Mouse (Mus musculus): Measurements from ENCODE around the gene Was. TPM values are rescaled to one million over a fixed set of nuclear protein-coding genes. Genes with fewer than 3 reads are reported as not detected.
"Not testable (repeated sequence)": the region's sequence is repeated elsewhere in the genome, so short reads cannot be mapped to it uniquely, and the experiment has no call there.

The Was gene
- 1 to 10 TPM; 2.4 to 3.2 TPM for total RNA-seq (2021)
- 2.1 and 2.5 TPM in 2 replicates for polyA plus RNA-seq (2012; rRNA removed)
- long read RNA-seq = 0 reads

- no peak for DNase-seq
These were observed at the start of gene Was for GRCm38 (mm10) chrX:8090346-8090953. Was (minus strand) TSS chrX:8090498.

- DNase-seq = no peak
These were observed 49.2 kb upstream of the Was start for GRCm38 (mm10) chrX:8139480-8139879.

- DNase-seq = no peak
These were observed 45.6 kb upstream of the Was start for GRCm38 (mm10) chrX:8135886-8136285.

GRCm38 (mm10) chrX:8132017-8132976, 42.0 kb upstream of the Was start, which contains the start of gene Wdr13:
Wdr13 (minus strand) TSS chrX:8132892.
- peak; percentile 92 for DNase-seq

- DNase-seq = no peak
These were observed 41.1 kb upstream of the Was start for GRCm38 (mm10) chrX:8131393-8131792.

- no peak for DNase-seq
These were observed 34.9 kb upstream of the Was start for GRCm38 (mm10) chrX:8125235-8125634.

GRCm38 (mm10) chrX:8123821-8124470, 33.6 kb upstream of the Was start:
- no peak for DNase-seq

GRCm38 (mm10) chrX:8117264-8117663, 27.0 kb upstream of the Was start:
- DNase-seq = no peak

GRCm38 (mm10) chrX:8115275-8115674, 25.0 kb upstream of the Was start:
- no peak for DNase-seq

- no peak for DNase-seq
These were observed 14.7 kb upstream of the Was start for GRCm38 (mm10) chrX:8105019-8105418.

- DNase-seq = peak; percentile 8
These were observed 11.9 kb upstream of the Was start for GRCm38 (mm10) chrX:8102213-8102668.

GRCm38 (mm10) chrX:8101017-8101416, 10.7 kb upstream of the Was start:
- no peak for DNase-seq

- DNase-seq = no peak
These were observed 9.1 kb upstream of the Was start for GRCm38 (mm10) chrX:8099435-8099834.

GRCm38 (mm10) chrX:8096787-8097242, 6.5 kb upstream of the Was start:
- DNase-seq = peak; percentile 96

GRCm38 (mm10) chrX:8096068-8096786, 5.9 kb upstream of the Was start:
- DNase-seq = peak; percentile 97

- no peak for DNase-seq
These were observed 5.2 kb upstream of the Was start for GRCm38 (mm10) chrX:8095546-8095945.

- not testable (repeated sequence) for DNase-seq
These were observed 653 bp upstream of the Was start for GRCm38 (mm10) chrX:8090954-8091347.

GRCm38 (mm10) chrX:8089746-8090145, 552 bp downstream of the Was start:
- DNase-seq = no peak

- no peak for DNase-seq
These were observed 4.7 kb downstream of the Was start for GRCm38 (mm10) chrX:8085611-8086010.

- DNase-seq = no peak
These were observed 5.5 kb downstream of the Was start for GRCm38 (mm10) chrX:8084771-8085259.

- no peak for DNase-seq
These were observed 15.2 kb downstream of the Was start for GRCm38 (mm10) chrX:8075104-8075503.
